ENCODE assay signal across 10 mouse cellular contexts in the genomic region with DNA sequence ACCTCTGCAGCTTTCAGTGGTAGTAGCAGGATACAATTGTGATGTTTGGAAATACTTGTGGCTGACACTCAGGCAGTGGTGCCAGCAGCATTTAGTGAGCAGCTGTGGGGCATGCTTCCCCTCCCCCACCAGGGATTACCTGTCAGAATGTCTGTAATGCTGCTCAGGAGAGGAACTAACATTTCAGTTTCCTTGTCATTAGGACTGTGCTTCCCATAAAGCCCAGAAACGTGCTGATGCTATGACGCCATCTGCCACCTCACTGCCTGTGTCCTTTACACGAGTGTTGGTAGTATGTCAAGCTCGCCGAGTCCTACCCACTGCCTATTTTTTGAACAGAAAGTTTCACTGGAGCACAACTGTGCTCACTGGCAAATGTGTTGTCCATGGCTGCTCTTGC.
"Had no signal": no experiment of that assay in that cellular context is flagged by ENCODE, and none has a peak within 500 bp of the region (broad histone marks: within the 10 kb centered on the region; RNA-seq: fewer than 3 reads in every experiment).

No protein-coding gene starts in this region.

- ATAC-seq: midbrain, embryonic 16.5 days had no signal

- DNase-seq: lung, adult 18-20 months; lung, embryonic 14.5 days; lung, postnatal 10 days; lung, postnatal 4 days; midbrain, embryonic 14.5 days; right cerebral cortex, postnatal 14 days; thymus, adult 2 months; thymus, postnatal 25 days; thymus, postnatal 4 days had no signal
